Mouse (Mus musculus): Measurements from ENCODE around the gene Lpar2. TPM values are rescaled to one million over a fixed set of nuclear protein-coding genes. Genes with fewer than 3 reads are reported as not detected.

Lpar2 gene
- total RNA-seq, 2 experiments from 2014 or later: 1.4 to 1.7 TPM

DNA sequence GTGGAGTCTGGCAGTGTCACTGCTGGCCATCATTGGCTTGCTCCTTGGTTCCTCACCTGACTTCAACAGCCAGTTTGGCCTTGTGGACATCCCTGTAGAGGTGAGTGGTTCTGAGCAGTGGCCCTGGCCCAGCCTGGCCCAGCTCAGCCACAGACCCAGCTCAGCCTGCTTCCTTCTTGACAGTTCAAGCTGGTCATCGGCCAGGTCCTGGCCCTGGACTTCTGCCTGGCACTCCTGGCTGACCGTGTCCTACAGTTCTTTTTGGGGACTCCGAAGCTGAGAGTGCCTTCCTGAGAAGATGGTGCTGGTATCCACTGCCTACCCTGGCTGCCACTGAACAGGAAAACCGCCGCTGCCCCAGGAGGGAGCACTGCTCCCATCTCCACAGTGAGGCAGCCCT, 15.0 kb upstream of the Lpar2 start:
- DNase-seq: no peak

DNA sequence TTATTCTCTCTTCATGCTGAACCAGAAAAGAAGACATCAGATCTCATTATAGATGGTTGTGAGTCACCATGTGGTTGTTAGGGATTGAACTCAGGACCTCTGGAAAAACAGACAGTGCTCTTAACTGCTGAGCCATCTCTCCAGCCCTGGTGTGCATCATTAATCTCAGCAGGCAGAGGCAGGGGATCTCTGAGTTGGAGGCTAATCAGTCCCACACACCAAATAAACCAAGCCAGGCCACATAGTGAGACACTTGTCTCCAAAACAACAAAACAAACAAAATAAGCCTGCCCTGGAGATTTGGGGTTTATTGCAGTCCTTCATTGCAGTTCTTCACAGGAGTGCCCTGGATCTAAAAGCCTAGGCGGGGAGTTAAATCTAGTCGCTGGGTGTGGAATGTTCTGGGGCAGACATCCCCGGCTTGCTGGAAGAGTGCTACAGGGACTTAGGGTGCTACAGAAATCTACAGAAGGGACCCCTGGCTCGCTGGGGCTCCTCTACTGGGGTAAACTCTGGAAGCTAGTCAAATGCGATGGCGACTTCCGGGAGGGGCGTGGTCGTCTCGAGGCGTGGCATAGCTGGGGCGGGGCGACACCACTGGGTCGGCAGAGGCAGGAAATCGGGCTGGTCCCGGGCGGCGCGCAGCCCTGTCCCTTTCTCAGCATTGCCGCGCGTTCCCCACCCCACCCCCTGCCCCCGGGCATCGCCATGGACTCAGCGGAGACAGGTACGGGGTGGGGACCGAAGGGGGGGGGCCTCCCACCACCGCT, 13.9 kb upstream of the Lpar2 start, which contains the start of gene Gmip:
Gene Gmip, plus strand, starts transcription at position 586 of the 770 bp plus-strand sequence.
- peak; percentile 89 to 92 for DNase-seq

DNA sequence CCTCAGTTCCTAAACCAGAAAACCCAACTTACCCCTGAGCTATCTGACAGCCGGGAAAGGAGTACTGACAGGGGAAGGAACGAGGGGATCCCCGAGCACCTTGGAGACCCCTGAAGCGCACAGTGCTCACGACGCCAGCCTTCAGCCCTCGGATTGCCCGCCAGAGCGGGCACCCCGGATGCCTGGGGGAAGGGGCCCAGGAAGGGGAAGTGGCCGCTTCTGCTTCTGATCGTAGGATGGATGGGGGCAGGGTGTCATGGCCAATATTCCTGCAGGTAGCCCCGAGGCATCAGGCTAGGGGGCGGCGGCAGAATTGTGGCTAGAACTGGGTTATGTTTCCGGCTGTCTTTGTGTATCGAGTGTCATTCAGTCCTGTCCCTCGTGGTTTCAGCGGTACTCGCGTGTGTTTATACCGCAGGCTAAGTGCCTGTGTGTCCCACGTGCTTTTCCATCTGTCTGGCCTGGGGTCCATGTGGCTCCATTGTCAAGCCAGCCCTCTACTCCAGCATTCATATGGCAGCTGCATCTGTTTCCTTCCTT, 13.3 kb upstream of the Lpar2 start:
- peak; percentile 15 to 52 for DNase-seq

DNA sequence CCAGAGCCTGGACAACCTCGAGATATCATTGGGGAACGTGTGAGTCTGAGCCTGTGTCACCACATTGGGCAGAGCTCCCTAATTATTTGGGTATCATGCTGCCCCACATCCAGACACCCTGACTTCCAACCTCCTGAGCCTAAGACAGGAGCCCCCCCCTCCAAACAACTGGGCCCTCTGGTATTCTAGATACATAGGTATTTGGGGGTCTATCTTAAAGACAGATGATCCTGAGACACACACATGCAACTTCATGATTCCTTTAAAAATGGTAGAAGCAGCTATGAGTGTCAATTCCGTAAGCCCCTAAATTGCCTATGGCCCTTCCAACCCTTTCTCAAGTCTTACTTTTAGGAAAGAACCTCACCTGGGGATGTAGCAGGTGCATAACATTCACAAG, 12.4 kb upstream of the Lpar2 start:
- no peak for DNase-seq

DNA sequence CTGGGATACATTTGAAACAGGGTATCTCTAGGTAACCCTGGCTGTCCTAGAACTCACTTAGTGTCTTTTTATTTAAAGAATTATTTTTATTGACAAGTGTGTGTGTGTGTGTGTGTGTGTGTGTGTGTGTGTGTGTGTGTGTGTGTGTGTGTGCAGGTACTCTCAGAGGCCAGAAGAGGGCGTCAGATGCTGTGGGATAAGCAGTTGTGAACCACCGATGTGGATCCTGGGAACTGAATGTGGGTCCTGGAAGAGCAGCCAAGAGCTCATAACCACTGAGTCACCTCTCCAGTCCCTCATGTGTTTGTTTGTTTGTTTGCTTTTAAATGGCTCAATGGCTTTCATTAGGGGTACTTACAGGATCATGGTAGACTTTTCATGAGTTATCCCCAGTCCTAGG, 7.3 kb upstream of the Lpar2 start:
- DNase-seq: no peak

DNA sequence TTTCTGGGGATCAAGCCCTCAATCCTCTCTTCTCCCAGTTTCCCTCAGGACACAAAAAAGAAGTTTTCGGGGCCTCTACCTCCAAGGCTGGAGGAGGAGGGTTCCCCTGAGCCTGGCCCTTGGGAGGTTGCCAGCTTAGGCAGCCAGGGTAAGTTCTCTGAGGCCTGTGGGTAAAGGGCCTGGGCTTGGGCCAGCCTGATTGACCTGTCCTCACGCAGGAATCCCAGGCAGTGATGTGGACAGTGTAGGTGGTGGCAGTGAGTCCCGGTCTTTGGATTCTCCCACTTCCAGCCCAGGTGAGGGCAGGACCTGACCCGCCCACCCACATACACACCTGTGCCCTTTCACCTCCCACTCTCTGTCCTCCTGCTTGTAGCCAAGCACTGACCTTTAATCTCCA, 6.8 kb upstream of the Lpar2 start:
- DNase-seq: peak in 1 of 2 experiments; percentile 59

DNA sequence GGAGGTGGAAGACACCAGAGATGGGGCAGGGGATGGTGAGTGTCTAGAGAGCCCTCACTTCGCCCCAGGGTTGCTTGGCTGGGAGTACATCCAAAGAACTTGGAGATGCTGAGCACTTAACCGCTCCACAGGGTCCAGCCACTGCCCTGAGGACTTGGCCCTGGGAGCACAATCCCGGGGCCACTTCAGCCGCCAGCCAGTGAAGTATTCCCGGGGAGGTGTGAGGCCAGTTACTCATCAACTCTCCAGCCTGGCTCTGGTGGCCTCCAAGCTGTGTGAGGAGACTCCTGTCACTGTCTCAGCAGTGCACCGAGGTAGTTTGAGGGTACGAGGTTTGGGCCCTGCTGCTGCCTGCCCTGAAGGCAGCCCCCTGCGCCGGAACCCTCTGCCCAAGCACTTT, 1.8 kb upstream of the Lpar2 start:
- DNase-seq: no peak

DNA sequence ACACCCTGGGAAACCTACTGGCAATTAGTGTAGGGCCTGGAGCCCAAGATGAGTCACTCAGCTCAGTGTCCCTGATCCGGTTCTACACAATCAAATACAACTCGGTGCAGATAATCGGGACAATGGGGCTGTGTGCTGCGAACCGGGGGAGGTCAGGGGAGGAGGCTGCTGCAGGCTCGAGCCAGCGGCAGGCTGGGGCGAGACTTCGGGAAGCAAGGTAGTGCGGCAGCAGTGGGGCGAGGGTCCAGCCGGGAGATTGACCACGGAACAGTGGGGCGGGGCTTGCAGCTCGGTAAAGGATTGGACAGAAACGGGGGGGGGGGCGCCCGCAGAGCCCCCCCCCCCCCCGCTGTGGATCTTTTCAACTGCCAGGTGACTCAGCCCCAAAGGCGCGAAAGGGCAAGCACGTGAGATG, 251 bp upstream of the Lpar2 start:
- peak; percentile 50 to 62 for DNase-seq

DNA sequence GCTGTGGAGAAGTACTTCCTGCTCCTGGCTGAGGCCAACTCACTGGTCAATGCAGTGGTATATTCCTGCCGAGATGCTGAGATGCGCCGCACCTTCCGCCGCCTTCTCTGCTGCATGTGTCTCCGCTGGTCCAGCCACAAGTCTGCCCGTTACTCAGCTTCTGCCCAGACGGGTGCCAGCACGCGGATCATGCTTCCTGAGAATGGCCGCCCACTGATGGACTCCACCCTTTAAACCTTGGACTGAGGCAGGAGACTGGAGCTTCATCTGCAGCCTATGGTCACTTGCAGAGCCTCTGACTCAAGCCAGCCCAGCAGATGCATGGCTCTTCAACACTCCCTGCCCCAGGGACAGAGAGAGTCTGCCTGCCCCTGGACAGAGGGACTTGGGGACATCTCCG, 4.1 kb downstream of the Lpar2 start:
- DNase-seq: no peak

DNA sequence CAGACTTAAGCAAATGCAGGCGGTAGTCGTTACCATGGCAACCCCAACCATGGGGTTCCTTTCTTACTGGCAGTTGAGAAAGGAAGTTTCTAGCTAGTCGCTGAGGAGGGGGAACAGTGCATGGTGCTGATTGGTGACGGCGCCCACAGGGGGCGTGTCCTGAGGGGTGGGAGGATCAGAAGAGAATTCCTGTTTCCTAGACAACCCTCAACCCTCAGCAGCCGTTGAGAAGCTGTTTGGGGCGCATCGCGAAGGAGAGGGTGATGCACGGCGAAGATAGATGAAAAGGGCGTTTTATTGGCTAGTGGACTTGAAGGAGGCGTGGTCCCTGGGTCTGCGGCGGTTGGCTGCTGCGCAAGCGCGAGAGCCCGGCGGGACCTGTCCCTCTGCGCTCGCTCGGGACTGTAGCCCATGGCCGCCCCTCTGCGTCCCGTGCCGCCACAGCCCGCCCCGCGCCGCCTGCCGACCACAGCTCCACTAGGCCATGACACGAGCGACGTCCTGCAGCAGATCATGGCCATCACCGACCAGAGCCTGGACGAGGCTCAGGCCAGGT, 10.1 kb downstream of the Lpar2 start, which contains the start of gene Pbx4:
Gene Pbx4, plus strand, starts transcription at position 194 of the 556 bp plus-strand sequence.
- peak; percentile 83 to 88 for DNase-seq

DNA sequence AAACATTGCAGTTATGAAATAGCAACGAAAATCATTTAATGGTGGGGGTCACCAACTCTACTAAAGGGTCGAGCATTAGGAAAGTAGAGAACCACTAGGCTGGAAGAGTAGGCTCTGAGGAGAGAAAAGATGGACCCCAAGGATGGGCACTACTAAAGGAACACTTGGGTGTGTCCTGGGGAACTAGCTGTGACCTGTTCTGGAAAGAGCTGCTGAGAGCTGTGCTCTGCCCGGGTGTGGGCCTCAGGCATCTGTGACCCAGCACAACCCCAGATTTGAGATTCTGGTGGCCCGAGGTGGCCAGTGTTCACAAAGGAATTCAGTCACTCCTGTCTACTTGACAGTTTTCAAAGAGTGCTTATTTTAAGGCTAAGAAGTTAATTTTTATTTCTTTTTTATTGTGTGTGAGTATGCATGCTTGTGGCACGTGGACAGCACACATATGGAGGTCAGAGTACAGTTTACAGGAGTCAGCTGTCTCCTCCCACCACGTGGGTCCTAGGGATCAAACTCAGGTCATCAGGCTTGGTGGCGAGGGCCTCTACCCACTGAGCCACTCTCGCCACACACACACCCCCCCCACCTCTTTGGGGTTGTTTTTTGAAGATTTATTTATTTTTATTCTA, 14.9 kb downstream of the Lpar2 start:
- no peak for DNase-seq

DNA sequence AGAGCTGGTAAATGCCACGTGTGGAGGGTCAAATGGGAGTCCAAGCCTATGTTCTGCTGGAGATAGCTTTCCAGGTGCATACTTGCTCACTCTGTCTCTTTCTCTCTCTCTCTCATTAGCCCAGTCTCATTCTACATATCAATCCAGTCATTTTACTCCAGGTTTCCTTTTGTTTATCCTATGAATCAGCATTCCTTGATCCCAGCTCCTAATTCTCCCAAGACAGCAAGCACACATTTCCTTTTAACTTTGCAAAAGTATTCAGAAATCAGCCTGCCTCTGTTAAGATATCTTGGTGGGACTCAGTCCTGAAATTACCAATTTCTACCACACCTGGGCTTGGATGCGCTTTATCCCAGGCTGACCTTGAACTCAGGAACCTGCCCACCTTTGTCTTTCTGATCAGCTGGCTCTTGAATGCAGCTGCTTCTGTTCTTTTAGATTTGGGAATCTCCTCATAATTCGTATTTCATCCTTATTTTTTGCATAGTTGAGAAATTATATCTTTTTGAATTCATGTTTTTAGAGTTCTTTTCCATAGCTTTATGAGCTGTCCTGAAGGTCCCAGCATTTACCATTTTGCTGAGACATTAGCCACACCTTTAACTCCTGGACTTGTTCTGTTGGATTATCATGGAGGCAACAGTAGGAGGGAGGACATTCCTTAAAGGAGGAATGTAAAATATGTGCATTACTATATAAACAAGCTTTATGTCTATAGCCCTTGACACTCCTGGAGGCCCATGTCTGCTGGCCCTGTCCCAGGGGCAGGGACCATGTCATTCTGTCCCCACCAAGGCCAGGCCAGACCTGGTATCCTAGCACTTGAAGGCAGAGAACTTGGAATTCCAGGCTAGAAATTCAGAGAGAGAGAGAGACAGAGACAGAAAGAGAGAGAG, 25.2 kb downstream of the Lpar2 start:
- no peak for DNase-seq

DNA sequence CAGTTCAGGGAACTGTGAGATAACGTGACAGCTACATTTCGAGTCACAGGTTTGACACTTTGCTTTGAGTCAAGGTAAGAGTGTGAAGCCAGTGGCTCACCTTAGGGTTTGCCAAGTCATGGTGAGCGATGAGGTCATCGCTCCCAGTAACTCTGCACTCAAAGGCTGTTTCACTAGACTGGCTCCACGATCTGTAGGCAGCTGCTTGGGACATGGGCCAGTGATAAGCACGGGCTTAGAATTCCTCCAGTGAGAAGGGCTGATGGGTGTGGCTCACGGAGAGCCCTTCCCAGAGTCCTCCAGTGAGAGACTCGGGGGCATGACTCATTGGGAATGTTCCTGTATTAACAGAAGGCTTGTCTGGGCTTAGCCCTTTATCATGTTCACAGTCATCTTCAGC, 26.7 kb downstream of the Lpar2 start:
- DNase-seq: peak; percentile 69 to 71

DNA sequence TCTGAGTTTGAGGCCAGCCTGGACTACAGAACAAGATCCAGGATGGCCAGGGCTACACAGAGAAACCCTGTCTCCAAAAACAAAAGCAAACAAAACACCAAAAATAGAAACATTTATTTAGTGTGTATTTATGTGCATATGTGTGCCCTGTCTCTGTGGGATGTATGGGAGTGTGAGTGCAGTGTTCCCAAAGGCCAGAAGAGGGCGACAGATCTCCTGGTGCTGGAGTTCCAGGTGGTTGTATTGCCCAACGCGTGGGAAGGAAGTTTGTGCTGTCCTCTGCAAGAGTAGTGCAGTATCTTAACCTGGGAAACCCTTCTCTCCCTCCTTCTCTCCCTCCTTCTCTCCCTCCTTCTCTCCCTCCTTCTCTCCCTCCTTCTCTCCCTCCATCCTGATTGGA, 27.7 kb downstream of the Lpar2 start:
- DNase-seq: no peak

DNA sequence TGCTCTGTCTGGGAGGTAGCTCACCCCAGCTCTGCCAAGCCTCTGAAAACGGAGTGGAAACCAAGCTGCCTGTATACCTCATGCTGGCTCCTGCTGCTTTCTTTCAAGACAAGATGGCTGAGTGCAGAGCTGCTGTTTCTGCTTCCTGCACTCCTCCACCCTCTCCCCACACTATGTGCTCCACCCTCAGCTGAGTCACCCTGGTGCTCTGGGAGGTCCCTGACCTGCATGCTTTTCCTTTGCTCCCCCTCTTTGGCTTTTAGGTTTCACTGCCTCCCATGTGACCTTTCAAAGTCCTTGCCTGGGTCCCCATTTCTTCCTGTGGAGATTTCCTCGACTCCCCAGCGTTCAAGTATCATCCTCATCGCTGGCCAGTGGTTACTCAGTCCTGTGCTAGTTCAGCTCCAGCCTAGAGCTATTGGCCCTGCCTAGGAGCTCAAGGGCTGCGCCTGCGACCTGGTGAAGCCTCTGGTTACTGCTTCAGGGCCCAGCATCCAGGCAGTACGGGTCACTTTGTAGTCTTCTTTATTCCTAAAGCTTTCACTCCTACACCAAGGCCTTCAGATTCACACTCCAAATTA, 28.8 kb downstream of the Lpar2 start:
- peak; percentile 27 to 36 for DNase-seq

DNA sequence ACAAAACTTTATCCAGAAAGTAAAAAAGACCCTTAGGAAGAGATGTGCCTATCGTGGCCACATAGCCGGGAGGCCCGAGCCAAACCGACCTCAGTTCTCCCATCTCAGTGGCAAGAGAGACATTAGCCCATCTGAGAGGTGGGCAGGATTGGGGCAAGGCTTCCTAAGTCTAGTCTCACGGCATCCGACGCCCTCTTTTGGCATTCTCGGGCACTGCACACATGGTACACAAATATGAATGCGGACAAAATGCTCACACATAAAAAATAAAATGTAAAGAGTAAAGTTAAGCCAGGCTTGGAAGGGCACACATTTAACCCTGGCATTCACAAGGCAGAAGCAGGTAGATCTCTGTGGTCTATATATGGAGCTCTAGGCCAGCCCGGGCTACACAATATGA, 31.6 kb downstream of the Lpar2 start:
- DNase-seq: no peak

DNA sequence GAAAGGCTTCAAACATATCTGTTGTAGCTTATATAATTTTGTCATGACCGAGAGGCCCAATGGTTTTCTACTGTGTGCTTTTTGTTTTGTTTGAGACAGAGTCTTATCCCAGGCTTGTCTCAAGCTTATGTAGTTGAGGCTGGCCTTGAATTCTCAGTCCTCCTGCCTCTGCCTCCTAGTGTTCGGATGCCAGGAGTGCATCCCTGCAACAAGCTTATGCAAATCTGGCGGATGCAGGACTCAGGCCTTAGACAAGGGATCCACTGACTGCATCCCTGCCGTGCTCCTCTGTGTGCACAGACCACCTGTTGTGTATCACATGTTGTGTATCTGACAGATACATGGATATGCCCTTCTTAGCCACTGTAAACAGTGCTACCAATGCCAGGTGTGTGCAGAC, 38.6 kb downstream of the Lpar2 start:
- no peak for DNase-seq

DNA sequence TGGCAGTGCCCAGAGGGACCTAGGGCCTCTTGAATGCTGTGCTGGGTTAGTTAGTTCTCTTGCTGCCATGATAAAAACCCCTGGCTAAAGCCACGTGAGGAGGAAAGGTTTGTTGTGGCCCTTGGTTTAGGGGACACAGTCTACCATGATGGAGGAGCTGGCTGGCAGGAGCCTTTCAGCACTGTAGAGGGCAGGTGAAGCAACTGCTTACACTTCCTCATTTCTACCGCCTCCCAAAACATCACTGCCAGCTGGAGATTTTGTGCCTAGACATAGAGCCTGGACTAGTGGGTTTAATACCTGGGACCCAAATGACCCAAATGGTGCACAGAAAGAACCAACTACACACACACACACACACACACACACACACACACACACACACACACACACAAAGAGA, 39.0 kb downstream of the Lpar2 start:
- DNase-seq: no peak

DNA sequence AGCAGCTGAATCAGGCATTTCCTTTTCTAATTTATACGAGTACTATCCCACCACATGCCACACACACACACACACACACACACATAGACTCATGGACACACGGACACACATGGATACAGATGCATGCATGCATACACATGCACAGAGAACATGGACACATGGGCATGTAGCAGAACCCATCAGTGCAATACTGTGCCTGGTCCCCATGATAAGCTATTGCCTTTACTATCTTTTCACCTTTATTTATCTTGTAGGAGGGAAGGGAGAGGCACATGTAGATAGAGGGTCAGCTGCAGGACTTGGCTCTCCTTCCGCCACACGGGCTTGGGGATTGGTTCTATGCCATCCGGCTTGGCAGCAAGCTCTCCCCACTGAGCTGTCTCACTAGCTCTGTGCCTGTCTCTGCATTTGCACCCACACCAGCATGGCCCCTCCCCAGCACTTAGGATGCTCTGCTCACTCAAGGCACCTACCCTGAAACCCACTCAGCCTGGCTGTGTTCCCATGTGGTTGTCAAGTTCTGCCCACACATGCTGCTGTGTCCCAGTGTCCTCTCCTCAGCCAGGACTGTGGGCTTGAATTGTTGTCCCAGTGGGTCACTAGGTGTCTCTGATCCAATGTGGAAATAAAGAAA, 41.3 kb downstream of the Lpar2 start:
- no peak for DNase-seq

DNA sequence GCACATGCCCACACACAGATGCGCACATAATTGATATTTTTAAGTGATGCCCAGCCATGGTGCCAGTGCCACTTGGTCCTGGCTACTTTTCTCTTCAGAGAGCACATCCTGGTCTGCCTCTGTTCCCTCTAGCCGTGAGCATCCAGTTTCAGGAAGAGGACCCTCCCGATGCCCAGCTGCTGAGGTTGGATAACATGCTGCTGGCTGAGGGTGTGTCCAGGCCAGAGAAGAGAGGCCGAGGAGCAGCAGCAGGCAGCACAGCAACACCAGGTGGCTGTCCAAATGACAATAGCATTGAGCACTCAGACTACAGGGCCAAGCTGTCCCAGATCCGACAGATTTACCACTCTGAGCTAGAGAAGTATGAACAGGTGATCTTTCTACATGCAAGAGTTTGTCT, 42.0 kb downstream of the Lpar2 start:
- no peak for DNase-seq

DNA sequence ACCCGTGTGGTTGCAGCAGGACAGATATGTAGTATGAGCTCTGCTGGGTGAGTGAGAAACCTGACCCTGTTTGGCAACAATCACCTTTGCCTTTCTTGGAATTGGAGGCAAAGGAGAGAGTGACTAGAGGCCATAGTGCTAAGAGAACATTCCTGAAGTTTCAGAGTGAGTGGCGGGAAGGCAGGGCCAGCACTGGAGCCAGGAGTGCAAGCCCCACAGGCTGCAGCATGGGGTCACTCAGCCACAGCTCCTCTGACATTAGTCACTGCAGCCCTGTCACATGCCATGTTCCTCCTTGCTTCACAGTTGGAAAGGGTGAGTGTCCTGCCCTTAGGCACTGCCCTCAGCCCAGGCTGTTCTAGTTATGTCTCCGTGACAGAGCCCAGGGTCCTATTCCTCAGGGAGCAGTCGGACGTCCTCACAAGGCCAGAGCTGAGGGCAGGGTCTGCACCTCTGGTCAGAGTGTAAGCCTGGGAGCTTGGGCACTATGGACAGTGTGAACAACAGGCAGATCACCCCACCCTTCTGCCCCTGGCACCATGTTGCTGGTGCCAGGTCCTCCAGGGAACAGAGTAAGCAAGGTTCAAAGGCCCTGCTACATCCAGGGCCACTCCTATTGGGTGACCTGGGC, 45.6 kb downstream of the Lpar2 start:
- DNase-seq: peak in 1 of 2 experiments; percentile 32

Measured in adrenal gland, postnatal 36 days (tissue).